Mouse (Mus musculus) lung, postnatal 36 days (tissue): ENCODE results near the gene Cpa4.

Experiments used
- DNase-seq: peaks from one replicate; pipeline ENCODE4 v3.0.0; 2022; ENCODE audit warnings: mixed read lengths

The Cpa4 gene

DNA sequence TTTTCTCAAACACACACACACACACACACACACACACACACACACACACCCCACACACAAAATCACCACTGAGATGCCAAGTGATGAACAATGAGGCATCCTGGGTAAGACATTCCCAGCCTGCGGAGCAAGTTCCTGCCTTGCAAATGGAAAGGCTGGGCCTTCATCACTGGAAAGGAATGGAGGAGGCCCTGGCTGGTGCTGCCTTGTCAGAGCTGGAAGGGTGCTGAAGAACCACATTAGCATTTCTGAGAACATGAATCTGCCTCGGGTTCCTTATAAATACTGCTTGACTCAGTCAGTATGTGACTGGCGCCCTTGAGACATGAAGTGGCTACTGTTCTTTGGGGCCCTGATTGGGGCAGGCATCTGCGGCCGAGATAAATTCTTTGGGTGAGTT is at the start of gene Cpa4:
Gene Cpa4, plus strand, starts transcription at position 301 of the 400 bp plus-strand sequence.
- no peak for DNase-seq

DNA sequence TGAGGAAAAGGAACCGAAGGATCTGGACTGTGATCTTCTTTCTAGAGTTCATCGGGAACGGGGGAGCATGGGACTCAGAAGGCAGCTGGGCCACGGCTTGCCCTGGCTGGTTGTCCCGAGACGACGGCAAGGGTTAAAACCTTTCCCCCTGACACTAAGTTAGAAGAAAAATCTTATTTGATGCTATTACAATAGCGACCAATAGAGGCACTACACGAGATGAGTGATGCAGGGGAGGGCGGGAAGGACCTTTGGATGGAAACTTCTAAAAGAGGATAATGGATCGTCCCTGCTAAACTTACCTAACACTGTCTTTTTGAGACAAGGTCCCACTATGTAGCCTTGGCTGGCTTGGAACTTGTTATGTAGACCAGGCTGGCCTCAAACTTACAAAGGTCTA is 47.8 kb upstream of the Cpa4 start:
- DNase-seq, result no peak

DNA sequence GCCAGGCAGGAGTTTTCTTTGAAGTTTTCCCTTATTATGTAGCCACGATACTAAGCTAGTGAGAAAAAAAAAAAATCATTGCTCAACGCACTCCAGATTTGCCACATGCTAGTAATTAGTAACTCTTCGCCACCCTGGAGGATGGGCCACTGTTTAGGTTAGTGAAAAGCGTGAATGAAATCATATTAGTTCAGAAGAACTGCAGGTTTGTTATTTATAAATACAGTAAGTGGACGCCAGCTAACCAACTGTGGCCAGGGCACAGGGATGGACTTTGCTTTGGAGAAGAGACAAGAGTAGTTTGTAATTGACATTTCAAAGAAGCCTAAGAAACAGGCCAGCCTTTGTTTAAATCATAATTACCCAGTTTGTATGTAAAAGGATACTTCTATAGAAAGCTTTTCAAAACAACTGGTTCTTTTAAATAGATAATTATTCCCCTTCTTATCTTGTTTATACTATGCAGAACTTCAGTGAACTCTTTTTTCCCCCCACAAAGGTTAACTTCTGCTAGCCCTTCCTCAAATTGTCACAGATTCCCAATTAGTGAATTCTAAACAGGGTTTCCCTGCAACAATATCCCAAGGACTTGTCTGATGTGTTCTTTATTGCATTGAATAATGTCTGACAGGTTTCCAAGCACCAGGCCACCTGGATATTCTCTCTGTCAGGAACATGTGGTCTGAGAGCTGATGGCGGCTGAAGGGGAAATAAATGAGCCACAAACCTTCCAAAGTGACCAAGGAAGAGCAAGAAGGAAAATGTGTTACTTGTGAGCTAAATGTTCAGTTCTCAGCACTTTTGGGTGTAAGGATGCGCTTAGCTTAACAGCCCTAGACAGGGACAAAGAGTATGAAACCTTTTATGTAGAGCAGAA is 42.5 kb upstream of the Cpa4 start:
- no peak for DNase-seq

DNA sequence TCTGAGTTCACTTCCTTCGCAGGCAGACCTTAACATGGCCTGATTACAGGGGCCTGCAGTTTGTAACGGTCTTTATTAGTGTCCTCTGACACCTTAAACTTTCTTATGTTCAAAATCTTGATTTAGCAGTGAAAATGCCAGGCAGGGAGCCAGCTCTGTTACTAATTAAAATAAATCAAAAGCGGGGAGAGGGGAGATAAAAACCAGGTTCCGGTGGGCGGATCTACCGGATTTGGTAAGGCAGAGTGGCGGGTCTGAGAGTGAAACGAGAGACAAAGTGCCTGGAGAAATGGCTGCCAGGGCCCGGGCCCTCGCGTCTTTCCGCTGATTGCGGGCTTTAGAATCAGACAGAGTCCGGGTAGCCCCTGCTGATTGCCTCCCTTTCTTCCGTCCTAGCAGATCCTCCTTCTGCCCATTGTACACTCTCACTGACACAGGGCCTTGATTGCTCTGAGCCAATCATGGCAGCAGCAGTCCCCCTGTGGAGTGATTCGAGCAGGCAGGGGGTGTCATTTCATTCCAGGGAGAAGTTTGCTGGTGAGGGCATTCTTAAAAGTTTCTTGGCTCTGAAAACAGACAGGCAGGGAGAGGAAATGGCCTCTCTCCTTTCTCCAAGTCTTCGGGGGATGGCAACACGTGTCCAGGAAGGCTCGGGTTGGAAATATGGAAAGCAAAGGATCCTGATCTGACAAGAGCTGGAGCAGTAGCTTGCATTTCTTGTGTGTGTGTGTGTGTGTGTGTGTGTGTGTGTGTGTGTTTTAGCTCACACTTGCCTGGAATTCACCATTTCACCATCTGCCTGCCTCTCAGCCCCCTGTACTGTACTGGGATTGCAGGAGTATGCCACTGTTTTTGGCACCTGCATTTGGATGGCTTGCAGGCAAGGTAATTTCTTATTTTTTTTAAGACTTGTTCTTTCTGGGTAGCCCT is 41.3 kb upstream of the Cpa4 start:
- peak; percentile 16 for DNase-seq

DNA sequence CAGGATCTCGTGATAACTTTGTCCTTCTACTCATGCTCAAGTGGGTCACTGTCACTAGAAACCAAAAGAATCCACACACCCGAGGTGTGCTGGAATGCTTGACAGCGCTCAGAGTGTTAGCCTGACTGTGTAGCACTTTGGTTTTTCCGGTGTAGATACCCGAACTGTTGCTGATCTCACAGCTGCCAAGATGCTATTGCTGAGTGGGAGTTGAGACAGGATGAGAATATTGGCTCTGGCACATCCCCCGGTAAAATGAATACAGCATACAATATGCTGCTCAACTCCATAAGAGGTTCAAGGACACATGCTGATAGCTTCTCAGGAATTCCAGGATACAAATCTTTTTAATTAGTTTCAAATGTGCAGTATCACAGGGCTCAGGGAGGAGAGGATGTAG is 39.4 kb upstream of the Cpa4 start:
- no peak for DNase-seq

DNA sequence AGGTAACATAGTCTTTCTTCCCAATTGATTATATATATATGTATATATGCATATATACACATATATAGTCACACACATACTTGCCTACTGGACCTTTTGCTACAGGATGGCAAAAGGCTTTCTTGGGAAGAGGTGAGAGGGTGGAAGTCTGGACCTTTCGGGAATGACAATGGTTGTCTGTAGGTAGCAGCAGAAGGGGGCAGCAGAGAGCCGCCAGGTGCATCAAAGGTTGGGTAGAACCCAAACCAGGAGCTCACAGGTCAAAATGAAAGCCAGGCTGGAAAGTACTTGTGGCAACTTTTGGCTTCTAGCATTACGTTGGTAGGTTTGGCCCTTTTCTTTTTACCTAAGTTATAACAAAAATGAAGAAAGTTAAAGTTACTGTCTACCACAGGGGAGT is 32.8 kb upstream of the Cpa4 start:
- peak; percentile 68 for DNase-seq

DNA sequence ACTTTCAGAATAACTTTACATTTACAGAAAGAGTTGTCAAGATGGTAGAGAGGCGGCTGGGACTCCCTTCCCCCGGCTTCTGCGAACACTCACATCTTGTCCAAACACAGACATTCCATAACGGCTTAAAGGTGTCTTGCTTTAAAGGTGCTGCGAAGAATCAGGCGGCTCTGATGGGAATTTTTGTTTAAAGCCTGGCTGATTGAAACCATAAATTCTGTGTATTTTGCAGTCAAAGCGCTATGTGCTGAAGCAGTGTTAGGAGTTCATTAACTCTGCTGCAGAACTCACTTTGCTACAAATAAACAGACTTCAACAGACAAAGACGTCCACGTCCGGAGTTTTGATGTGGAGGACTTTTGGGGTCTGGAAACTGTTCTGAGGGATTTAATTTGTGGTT is 29.9 kb upstream of the Cpa4 start:
- DNase-seq, result no peak

DNA sequence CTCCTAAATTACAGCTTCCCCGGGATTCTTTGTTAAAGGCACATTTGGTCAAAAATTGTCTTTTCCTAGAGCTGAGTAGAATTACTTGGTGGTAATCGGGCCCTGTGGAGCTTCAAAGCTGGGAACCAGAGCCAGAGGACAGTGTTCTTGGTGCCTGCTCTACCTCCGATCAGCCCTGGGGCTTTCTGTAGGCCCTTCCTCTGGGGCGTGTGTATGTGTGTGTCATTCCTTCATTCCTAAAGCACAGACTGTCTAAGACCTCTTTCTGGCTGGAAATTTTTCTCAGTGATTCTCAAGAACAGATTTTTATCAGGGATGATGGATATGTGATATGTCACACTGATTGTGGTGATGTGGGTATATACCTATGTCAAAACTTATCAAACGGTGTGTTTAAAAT is 29.4 kb upstream of the Cpa4 start:
- no peak for DNase-seq

DNA sequence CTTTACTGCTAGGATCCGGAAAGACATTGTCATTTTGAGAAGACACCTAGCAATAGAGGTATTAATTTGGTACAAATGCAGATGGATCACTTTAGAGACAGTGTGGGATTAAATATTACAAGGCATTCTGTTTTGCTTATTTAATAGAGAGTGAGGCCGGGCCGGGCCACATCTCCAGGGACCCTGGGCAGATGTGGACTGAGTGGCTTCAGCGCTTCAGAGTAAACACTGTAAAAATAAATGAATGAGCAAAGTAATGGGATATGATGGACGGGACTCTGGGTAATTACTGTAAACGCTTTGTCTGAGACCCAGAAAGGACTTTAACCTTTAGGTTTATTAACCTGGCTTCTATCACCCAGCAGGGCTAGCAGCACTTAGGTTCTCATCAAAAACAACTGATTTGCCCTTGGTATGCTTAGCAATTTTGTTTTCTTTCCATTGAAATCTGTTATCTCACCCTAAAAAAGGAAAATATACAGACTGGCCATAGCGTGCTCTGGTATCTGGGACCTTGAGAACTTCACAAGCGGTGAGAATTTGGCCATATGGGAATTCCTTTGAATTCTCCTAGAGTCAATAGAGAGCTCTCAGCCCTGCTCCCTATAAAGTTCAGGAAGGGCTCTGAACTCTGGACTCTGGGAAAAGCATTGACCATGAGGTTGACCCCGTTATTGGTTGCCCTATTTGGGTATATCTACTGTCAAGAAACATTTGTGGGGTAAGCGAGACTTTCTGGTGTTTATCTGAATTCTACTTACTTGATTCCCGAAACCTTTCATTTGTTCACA is 27.0 kb upstream of the Cpa4 start, which contains the start of gene Cpa2:
Gene Cpa2, plus strand, starts transcription at position 574 of the 791 bp plus-strand sequence.
- DNase-seq, result no peak

DNA sequence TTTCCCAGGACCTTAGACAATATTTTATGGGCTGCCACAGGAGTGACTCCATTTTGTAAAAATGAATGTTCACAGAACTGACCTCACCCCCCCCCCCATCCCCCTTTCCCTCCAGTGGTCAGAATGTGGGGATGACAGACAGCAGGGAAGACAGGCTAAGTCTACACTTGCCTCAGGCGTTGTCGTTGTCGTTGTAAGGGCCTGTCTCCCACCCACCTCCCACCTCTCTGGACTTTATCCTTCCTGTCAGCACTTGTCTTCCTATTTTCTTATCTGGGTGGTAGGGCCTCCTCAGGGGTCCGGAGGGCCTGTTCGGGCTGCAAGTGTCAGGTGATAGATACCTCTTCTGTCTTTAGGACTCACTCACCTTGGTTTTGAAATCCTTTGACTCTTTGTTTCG is 25.9 kb upstream of the Cpa4 start:
- DNase-seq, result no peak

DNA sequence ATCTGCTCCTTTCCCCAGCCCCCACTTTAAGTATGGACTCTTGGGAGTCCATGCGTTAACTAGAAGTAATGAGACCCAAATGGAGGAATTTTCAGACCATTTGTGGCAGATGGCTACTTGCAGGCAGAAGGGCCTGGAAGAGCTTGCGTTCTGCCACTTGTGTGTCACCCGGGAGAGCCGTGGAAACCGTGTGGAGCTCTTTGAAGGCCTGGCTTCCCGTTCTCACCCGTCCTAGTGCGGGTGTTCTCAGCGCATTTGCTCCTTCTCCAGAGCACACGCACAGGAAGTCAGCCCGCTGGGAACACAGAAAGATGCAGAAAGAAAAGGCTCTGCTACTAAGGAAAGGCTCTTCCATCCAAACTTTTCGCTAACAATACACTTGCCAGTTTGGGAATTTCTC is 25.1 kb upstream of the Cpa4 start:
- no peak for DNase-seq

DNA sequence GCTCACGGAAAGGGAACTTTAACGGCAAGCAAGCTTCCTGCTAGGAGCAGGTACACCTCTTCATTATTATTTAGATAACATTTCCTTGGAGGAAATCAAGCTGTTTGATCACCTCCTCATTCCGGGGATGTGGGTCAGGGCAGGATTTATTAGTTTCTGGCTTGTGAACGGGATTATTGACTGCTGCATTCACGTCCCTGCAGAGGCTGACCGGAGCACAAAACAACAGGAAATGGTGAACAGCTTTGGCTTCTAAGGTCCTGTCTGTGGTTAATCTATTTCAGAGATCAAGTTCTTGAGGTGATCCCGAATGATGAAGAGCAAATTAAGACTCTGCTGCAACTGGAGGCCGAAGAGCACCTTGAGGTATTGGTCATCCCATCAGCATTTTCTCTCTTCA is 24.3 kb upstream of the Cpa4 start:
- no peak for DNase-seq

DNA sequence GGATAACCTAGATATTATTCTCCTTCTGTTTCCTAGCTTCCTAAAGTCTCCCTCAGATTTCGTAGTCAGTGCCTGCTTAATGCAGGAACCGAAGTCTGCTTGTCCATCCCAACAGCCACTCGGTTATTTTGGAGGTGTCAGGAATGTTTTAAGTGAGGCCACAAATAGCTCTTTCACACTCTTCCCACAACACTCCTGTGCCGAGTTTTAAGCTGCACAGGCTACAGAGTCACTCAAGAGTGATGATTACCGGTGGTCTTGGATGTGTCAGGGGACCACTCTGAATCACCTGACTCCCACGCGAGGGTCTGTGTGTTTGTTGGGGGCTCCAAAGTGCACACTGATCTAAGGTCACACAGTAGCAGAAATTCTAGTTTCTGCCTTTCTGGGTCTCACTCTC is 22.5 kb upstream of the Cpa4 start:
- DNase-seq, result no peak

DNA sequence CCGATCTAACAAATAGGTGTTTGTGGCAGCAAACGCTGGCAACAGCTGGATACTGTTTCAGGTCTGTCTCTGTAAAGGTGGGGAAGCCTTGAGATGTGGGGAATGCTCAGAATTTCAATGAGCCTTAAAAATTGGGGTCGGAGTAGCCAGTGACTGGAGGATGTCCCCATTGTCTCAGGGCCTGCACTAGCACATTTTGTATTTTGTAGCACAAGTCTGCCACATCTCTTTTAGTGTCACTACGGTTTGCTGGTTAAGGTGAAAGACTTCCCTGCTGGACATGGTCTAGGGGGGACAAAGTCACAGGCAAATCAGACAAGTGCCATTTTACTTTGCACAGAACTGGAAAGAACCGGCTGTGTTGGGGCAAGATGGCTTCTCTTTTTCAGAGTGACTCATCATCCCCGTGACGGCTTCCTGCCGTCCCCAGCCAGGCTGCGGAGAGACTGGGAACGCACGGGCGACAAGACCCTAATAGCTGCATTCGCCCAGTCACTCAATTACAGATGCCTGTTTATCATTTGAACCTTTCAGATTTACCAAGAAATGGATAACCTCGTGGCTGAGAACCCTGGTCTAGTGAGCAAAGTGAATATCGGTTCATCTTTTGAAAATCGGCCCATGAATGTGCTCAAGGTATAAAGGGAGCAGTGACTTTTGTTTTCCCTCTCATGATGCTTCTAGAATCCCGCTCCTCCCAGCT is 21.4 kb upstream of the Cpa4 start:
- DNase-seq, result peak; percentile 26

DNA sequence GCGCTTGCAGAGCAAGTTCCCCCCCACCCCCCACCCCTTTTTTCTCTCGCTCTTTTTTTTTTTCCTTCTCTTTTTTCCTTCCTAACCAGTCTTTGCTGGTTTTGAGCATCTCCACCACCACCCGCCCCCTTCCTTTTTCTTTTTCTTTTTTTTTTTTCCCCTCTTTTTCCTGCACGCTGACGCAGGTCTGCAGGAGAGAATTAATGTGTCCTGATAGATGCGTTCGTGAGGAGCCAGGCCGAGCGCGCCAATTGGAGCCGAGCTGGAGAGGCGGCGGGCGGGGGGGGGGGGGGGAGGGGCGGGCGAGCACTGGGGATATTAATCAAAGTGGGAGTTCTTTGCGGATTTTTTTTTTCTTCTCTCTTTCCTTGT is 20.9 kb upstream of the Cpa4 start:
- peak; percentile 32 for DNase-seq

DNA sequence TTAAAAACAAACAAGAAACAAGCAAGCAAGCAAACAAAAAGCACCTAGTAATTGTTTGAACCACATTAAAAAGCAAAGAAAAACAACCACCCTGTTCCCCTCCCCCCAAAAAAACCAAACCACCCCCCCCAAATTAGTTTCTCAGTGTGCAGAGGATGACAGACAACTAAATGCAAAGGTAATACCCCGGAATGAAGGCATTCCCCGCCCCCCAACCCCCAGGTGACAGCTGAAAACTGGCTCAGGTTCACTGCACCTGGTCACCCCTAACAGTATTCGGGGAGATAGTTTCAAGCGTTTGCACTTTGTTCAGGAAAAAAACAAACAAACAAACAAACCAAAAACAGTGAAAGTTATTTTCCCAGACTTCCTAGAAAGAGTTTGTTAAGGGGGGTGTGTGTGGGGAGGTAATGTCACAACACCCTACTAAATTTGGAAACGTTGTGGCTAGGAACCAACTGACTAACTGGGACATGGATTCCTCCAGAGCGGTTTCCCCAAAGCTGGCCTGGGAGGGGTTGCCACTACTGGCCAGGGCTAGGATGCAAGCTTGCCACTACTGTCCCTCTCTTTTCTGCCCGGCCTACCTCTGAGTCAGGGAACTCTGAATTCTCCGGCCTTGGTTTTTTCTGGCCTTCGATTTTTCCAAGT is 20.4 kb upstream of the Cpa4 start:
- DNase-seq, result peak; percentile 42

DNA sequence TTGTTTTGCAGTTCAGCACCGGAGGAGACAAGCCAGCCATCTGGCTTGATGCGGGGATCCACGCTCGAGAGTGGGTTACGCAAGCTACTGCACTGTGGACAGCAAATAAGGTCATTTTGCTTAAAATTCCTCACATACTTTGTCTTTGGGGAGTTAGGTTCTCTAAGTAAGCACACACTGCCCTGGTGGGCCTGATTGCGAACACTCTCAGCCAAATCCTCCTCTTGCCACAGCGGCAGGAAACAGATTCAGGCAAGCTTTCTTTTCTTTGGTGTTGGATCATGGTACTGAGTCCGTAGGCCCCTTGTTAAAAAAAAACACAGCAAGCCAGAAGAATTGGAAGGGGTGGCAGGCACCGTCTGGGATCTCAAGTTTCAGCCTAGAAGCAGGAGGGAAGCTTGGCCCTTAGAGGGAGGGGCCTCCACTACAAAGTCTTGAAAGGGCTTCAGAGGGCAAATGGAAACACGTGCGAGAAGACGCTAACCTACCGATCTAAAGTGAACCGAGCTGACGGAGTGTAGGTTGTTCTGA is 18.9 kb upstream of the Cpa4 start:
- peak; percentile 28 for DNase-seq

DNA sequence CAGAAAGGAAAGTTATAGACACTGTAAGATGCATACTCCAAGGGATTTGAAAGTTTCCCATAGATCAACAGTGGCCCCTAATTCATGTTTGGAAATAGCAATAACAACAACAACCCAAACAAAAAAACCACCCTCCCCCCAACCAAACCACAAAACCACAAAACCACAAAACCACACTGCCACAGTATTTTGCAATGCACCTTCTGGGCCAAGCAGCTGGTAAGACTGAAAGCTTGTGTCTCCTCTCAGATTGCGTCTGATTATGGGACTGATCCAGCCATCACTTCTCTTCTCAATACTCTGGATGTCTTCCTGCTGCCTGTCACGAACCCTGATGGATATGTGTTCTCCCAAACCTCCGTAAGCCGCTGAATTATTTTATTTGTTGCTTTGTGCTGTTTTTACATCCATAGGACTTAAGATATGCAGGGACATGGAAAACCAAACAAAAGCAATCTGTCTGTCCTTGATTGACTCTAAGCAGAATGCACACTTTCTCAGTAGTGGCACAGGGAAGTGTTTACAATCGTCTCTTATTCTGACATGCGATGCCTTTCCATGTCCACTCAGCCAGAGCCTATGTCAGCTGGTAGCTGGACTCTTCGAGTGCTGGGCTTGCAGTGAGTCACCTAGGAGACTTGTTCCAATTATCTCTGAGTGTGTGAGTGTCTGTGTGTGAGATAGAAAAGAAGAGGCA is 17.5 kb upstream of the Cpa4 start:
- DNase-seq, result no peak

DNA sequence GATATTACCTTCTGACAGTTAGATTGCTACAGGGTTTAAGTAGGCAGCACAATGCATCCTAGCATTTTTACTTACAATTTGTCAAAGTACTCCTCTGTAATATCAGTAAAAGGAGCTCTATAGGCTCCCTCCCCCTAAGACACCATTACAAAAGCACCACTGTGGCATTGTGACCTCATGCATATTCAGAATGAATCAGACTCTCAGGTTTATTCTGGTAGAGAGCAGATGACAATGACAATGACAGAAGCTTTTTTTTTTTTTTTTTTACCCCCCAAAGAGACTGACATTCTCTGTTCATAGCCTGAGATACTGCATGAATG is 17.0 kb upstream of the Cpa4 start:
- DNase-seq, result no peak

DNA sequence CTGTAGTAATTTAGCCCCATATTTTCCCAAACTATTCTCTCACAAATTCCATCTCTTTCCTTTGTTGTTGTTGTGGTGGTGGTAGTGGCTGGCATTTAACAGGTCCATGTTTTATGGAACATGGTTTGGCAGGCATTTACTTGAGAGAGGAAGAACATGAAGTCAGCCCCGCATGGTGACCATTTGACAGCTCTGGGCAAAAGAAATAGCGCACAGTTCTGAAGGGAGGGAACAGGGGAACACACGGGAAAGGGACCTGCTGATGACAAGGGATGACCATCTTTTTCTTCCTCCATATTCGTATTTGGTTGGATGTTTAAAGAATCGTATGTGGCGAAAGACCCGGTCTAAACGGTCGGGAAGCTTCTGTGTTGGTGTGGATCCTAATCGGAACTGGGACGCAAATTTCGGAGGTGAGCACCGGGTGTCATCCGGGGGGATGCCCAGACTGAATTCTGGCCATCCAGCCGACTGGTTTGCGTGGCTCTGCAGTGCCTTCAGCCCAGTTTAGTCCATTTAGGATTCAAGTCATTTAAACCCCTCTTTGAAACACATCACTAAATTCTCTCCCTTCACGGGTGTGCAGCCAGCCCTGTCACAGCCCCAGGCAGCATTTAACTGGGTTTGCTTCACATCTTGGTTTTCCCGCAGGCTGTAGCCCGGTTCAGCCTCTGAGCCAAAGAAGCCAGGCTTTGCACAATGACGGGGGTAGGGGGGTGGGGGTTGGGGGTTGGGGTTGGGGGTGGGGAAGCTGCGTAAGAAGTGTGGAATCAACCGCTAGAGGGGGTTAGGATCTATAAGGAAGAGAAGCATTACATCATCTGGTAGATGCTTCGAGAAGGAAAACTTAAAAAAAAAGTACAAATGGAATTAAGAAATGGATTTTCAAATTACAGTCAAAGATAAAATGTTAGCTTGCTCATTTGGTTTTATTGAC is 16.3 kb upstream of the Cpa4 start:
- no peak for DNase-seq
